Mouse (Mus musculus) spleen, adult 2 months (tissue): ENCODE results near the gene Dhx37.
"Not testable (repeated sequence)": the region's sequence is repeated elsewhere in the genome, so short reads cannot be mapped to it uniquely, and the experiment has no call there.

Experiments used
- CTCF ChIP-seq: fragments of 200-500 bp; IDR thresholded peaks from 2 replicates; pipeline ENCODE4 v1.5.1; 2011; ENCODE audit warnings: mild to moderate bottlenecking, inconsistent platforms; ENCODE audit not compliant: insufficient read depth, insufficient read length, insufficient replicate concordance; ENCODE audit errors: extremely low read depth
- POLR2A ChIP-seq: fragments of 200-500 bp; IDR thresholded peaks from 2 replicates; pipeline ENCODE4 v1.6.1; 2011; ENCODE audit warnings: low read depth, low read length, inconsistent platforms

DNA sequence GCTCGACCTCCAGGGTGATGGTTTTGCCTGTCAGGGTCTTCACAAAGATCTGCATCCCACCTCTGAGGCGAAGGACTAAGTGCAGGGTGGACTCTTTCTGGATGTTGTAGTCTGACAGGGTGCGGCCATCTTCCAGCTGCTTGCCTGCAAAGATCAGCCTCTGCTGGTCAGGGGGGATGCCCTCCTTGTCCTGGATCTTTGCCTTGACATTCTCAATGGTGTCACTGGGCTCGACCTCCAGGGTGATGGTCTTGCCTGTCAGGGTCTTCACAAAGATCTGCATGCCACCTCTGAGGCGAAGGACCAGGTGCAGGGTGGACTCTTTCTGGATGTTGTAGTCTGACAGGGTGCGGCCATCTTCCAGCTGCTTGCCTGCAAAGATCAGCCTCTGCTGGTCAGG, 46.6 kb downstream of the Dhx37 start:
- TF ChIP-seq CTCF, POLR2A: not testable (repeated sequence)
